Mouse (Mus musculus): ENCODE measurements around the gene Fgfr2. TPM values are rescaled to one million over a fixed set of nuclear protein-coding genes. Genes with fewer than 3 reads are reported as not detected.

Gene Fgfr2
- total and polyA plus RNA-seq, 3 experiments = 47.1 to 245 (median 178) TPM

DNA sequence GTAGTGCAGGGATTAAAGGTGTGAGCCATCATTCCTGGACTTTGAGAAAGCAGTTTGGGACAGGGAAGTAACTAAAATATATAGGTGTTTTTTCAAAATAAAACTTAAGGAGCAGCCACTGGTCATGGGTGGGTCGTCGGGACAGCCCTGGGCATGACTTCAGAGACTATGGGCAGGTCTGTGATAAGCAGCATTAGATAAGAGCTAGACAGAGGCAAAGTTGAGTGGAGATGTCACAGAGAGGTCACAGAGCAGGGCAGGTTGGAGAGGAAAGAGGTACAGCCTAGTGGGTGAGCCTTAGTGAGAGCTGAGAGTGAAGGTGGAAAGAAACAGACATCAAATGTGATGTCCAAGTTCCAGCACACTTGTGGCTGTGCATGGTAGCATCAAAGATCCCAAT, 2086.1 kb downstream of the Fgfr2 start:
- no peak for DNase-seq

DNA sequence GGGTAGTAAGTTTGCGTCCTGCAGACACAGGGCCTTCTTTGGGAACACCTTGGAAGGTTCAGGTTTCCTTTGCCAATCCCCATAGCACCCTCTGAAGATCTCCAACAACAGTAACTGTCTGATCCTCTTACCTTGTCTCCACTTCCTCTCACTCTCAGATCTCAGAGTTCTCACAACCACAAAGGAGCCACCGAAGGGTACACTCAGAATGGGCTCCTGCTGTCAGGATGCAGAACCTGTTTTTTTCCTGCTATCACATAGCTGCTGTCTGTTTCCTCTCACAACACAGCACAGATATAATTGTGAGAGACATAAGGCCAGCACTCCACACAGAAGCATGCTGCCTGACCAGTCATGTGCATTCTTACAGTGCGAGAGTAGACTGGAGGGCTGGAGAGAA, 2086.8 kb downstream of the Fgfr2 start:
- no peak for DNase-seq

DNA sequence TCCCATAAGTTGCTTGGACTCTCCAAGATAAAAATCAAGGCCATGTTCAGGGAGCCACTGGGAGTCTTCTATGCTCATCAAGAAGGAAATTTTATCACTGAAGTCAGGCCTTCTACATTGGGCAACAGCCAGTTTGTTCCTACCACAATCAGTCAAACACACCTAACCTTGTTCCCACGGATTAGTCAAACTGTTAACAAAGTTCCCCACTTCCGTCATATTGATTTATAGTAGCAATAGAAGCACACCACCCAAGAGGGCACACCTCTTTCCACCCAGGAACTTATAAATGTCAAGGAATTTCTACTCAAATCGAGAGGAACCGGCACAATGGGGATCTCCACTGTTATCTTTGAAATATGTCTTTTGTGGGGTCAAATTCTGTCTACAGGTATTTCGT, 2091.4 kb downstream of the Fgfr2 start, which contains the start of gene Dmbt1:
Gene Dmbt1, plus strand, starts transcription at position 299 of the 400 bp plus-strand sequence.
- no peak for DNase-seq

DNA sequence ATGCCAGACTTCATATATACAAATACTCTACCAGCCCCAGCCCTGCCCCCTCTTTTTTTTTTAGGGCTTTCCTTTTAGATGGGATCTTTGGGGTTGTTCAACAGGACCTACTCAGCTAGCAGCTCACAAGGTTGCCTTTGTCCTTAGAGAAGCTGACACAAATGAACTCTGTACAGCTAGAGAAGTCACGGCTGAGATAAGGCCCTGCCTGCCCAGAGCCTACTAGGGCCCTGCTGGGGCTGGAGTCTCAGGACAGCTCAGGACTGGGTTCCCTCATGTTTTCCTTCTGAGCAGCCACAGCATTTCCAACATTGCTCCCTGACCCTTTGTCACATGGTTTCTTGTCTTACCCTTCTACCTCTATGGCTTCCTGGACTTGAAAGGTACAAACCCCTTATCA, 2095.6 kb downstream of the Fgfr2 start:
- no peak for DNase-seq

DNA sequence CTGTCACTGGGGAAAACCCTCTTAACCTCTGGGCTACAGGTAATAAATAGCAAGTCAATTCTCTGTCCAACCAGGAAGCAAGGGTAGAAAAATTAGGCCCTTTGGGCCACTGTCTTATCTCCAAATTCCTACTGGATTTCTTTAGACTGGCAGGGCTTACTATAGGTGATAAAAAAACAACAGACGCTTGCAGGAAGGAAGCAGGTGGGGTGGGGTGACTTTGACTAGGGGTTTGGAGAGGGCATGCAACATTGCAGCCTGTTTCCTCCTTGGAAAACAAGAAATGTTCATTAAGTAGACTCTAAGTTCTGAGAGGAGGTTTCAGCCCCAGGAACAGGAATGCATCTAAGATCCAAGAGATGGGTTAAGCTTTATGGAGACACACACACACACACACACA, 2098.3 kb downstream of the Fgfr2 start:
- no peak for DNase-seq

DNA sequence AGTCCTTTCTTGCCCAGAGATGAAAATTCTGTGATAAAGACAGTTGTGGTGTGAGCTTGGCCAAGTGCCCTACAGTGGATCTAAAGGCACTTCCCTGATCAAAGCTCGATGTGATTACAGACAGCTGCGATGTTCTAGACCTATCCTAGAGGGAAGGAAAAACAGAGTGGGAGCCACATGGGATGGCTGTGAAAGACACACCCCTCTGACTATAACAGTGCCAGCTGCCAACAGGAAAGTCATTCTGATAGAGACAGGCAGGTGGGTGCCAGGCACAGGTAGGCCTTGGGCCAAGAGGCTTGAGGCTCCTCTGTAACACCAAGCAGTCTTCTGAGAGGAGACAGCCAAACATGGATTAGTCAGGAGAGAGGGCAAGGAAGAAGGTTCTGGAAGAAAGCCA, 2104.0 kb downstream of the Fgfr2 start:
- no peak for DNase-seq

DNA sequence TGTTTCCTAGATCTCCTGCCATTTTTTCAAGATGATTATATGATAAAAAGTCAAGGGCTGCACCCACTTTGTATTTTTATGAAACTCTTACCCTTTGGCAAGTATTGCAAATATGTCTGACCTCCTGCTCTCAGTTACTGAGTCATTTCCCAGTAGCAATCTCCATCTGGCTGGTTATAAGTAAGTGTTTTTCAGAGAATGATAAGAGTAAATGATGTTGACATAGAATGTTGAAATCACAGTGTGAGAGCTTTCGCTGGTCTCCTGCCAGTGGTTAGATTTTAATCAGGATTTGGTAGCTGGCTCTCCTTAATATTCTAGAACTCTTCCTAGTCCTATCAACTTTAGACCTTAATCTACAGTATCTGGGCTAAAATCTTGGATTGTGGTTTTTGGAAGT, 2111.2 kb downstream of the Fgfr2 start:
- DNase-seq = peak; percentile 44

DNA sequence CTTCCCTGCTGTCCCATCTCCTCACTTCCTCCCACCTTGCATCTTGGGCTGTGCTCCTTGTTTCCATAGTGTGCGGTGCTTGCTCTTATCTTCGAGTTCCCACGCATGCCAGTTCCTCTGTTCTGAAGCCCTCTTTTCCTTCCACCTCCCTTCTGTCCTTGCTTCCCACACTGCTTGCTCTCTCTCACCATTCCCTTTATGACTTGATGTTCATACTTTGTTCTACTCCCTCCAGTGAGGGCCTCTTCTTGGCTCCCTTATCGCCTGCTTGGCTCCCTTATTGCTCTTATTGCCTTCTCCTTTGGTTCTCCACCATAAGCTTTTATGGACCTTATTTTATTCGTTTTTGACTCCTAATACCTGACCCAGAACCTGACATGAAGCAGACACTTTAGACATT, 2114.0 kb downstream of the Fgfr2 start:
- no peak for DNase-seq

DNA sequence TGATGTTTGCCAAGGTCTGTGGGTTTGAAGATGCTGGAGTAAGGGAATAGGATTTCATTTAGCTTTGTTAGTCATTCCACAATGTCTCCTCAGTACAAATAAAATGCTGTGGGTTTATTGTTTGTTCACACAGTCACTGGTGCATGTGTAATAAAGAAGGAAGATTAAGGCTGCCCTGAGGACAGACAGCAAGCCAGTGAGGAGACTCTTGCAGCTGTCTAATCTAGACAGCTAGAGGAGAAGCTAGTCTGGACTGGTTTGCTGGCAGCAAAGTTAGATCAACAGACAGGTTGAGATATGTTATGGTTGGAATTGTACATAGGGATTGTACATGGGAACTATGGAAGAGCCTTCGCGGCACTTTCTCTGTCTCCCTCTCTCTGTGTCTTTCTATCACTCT, 2115.9 kb downstream of the Fgfr2 start:
- DNase-seq = no peak

DNA sequence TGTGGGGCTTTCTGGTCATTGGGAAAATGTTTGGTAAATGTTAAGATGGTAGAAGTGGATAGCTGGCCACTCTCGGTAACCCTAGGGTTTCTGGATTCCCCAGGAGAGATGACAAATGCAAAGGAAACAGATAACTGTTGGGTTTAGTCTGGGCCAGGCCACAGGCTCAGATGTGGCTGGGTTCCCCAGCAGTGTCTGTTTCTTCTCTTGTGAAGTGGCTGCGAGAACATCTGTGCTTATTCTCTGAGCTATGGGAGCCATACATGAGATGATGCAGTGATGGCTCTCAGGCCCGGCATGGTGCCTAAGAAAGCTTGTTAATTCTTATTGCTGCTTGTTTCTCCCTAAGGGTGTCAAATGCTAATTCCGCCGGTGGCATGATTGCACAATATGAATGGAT, 2119.1 kb downstream of the Fgfr2 start:
- no peak for DNase-seq

DNA sequence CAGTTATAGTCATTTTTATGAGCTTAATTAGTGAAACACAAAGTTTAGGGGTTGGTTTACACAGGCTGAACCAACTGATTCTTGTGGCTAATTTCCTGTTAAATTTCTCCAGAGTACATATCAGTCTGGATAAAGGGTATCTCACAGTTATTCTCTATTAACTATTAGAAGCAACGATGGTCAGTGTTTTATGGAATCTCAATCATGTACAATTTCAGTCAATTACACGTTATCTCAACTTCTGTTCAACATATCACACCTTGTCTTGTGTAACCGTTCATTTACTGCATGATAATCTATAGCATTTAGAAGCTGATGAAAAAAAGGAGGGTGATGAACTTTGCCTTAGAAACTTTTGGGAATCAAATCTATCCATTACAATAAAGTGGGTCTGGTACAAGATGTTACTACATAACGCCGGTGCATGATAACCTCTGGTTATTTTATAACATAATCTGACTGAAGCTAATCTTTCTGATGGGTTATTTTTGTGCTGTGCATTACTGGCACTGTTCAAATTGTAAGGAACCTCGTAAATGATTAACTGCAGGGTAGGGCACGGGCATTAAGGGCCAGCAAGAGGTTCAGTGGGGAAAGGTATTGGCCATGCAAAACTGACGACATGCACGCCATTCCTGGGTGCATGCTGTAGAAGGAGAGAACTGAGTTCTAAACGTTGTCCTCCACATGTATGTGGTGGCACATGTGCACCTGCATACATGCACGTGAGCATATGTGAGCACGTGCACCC, 2121.0 kb downstream of the Fgfr2 start:
- no peak for DNase-seq

DNA sequence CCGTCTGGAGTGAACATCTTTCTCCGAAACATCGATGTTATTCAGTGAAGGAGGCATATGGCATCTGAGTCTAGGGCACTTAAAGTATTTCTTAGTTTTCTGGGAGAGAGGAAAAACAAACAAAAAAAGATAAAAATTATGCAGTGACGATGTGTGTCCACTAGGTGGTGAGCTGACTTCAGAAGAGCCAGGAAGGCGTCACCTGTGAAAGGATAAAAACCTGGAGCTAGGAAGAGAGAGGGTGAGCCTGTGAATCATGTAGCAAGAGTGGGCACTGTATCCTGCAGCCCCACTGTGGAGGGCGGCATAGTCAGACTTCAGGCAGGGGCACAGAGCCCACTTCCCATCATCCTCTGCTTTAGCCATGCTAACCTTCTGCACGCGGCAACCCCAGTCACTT, 2129.2 kb downstream of the Fgfr2 start:
- DNase-seq = no peak

DNA sequence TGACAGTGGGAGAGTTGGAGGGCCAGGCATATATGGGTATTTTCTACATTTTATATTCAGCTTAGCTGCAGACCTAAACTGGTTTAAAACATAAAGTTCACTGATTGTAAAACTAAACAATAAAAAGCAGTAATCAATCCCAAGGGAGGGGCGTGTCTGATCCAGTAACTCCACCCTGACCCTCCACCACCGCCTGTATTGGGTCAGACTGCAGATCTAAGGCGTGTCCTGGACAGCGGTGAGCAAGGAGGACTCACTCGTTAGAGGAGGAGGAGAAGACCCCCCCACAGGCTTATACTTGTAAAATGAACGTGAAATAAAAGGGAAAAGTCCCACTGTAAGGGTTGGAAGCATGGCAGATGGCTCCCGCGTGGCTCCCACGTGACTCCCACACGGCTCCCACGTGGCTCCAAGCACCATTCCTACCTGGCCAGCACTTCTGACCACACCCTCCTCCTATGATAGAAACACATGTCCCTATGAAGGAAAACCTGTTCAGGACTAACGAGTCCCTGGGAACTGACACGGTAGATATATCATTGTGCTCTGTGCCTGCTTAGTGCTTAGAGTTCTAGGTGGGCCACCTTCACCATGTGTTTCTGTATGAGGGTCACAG, 2131.9 kb downstream of the Fgfr2 start:
- no peak for DNase-seq

DNA sequence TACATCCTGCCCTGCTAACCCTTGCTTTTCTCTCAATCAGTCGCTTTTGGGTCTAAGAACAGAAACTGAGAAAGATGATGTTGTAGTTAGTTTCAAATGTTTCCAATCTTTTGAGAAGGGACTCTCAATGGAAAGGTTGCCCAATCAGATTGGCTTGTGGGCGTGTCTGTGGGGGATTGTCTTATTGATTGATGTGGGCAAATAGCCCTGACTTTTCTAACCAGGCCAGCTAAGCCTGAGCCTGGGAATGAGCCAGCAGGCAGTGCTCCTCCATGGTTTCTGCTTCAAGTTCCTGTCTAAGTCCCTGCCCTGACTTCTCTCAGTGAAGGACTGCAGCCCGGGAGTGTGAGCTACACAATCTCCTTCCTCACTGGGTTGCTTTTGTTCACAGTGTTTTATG, 2133.8 kb downstream of the Fgfr2 start:
- peak; percentile 59 for DNase-seq

DNA sequence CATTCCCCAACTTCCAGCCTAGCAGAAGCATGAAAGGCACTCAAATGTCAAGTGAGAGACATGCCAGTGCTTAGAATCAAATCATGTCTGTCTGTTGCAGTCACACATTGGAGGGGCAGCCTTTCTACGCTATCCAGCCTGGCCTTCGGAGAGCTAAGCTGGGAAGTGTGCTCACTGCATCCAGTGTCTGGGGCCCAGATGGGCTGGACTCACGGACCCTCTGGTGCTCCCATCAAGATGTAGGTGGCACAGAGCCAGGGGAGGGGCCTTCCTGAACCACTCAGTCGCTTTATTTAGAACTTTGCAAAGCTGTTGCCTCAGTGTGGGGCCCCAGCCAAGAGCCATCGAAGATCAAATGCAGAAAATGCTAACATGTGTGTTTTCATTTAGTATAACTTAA, 2135.0 kb downstream of the Fgfr2 start:
- DNase-seq = no peak

DNA sequence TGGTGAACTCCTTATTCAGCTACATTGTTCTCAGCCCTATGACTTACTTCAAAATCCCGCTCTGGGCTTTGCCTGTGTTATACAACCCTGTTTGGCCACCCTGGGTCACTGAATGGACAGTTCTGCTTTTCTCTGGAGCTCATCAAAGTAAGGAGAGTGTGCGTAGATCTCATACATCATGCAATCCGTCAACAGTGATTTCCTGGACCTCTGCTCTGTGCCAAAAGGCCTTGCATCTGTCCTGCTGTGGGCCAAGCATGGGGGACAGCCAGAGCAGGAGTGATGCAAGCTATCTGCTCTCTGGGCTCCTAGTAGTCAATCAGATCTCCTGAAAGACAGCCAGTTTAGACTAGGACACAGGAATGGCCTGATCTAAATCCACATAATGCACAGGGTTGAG, 2137.4 kb downstream of the Fgfr2 start:
- DNase-seq = peak; percentile 57

DNA sequence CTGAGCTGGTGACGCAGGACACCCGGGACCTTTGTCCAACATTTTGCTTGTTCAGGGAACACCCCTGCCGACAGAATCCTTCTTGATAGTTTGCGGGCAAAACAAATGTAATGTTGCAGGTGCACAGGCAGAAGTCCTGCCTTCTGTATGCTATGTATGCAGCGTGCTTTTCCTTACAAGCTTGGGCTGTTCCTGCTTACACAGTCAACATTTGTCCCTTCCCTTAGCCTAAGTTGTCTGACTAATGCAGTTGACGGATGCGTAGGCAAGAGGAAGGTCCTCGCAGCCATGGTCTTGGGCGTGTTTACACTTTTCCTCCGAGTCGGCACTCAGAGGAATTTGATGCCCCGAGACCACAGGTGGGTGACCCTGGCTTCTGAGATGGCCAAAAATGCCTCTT, 2138.0 kb downstream of the Fgfr2 start:
- no peak for DNase-seq

DNA sequence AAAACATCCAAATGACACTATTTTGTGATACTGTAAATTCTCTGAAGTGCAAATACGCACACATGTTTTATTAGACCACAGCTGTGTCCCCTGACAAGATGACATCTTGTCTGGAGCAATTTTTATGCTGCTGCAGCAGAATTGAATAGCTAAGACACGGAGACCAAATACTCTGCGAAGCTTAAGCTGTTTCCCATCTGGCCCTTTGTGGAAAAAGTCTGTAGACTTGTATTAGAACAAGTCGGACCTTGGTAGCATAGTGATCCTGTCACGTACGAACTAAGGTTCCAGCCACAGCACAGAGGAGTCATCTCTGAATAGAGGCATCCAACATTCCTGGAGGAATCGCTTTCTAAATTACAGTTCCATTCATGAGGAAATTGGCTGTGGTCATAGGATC, 2138.9 kb downstream of the Fgfr2 start:
- DNase-seq = no peak

DNA sequence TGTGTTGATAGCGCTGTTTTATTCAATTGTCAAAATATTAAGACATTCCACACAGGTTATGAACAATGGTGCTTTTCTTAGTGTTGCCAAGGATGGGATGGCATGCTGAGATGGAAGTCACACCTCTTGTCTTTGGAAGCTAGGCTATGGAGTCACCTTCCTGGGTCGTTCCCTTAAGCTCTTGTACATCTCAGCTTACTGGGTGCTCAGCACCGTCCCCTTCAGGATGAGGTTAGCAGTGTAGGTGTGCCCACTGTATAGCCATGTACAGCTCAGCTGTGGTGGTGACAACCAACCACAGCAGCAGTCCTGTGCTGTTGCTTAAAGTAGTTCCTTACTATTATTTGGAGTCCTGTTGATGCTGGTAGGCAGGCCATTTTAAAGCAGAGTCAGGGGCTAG, 2140.3 kb downstream of the Fgfr2 start:
- no peak for DNase-seq

DNA sequence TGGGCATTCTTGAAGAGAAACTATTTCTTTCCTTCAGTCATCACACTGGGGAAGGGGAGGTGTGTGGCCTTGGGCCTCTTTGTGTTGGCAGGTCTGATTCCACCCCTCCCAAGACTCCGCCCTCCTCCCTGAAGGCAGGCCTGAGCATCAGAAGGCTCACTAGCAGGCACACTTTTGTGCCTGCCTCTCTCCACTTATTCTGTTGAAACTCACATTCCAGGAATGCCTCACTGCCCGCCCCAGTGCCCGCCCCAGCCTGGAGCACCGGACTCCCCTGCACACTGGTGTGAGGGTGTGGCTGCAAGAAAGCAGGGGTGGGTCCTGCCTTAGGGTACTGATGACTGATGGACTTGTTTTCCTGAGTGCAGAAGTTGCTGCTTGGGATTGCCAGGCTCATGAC, 2140.8 kb downstream of the Fgfr2 start:
- DNase-seq = no peak

DNA sequence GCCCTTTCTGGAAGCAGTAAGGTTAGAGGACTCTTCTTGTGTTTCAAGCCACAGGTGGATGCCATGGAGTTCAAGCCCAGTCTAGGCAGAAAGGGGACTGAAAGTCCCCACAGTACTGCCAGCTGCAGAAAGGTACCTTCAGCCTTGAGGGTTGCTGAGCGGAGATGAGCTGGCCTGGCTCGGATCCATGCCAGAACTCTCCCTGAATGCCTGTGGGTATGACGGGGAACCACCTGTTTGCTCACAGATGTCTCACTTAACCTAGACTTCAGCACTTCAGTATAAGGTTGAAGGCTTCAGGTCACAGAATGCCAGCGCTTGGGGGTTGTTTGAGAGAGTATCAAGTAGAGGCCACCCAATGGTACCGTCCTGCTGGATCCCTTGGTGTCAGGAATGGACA, 2143.0 kb downstream of the Fgfr2 start:
- peak; percentile 78 for DNase-seq

DNA sequence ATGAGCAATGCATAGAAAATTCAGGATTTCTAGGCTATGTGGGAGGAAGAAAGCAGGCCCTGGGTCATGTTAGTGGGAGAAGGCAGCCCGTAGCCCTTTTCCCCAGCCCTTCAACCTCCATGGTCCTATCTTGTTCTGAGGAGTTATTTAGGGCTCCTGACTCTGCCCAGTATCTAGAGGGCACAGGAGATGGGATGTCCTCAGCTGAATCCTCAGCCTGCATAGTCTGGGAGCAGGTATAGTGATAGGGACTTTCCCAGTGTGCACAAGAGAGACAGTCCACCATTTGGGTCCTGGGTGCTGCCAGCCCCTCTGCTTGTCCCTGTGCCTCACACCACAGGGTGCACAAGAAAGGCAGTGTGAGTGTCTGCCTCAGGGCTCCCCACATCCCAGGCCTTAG, 2144.6 kb downstream of the Fgfr2 start:
- no peak for DNase-seq

DNA sequence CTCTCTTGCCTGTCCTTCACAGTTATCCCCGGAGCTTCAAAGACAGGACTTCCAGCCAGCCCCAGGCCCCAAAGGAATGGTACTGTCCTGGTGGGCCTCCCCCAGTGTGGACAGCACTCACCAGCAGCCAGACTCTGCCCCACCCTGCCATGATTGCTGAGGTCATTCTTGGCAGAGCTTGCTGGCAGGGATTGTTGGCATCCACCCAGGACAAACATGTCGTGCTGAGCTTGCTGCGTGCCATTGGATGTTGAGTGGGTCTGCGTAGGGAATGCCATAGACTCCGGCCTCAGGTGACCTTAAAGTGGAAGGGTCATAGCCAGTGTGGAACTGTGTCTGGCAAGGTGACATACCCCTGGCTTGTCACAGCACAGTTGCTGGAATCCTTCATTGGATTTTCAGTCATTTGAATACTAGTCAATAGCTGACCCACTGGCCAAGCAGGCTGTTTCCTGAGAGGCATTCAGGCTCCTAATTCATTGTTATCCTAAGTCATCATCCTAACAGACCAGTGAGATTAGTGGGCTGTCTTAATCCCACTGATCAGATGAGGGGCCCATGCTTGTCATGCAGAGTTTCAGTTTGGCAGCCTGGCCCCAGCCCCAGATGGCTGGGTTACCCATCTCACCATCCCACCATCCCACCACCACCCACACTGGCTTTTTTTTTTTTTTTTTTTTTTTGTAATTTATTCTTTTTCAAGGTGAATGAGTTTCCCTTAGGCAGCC, 2145.2 kb downstream of the Fgfr2 start:
- peak; percentile 93 for DNase-seq

All from adrenal gland, adult 2 months (tissue).